Mouse (Mus musculus): ENCODE measurements around the gene Csnk1g1.

DNA sequence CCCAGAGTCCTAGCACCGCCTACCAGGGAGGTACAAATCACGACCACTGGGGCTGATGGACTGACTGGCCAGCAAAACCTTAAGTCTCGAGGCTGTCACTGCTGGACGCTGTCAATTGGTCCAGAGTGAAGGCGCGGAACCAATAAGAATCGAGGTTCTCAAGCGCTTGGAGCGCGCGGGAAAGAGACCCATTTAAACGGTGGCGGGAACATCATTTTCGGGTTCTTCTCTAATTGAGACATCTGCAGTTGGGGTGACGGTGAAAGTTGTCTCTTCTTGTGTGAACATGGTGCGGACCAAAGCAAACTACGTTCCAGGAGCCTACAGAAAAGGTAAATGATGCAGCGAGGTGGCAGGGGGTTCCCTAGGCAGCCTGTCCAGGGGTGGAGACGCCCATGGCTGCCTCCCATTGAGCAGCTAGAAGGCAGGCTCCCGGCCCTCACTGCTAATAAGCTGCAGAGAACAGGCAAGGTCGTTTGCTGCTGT, 18.5 kb upstream of the Csnk1g1 start, which contains the start of gene Pclaf:
- TF ChIP-seq CTCF (IDR thresholded peaks at IDR 0.05; ENCODE audit: extremely low read depth, insufficient read depth, low read length): no peak
- TF ChIP-seq POLR2A (IDR thresholded peaks at IDR 0.05; ENCODE audit: extremely low read depth, insufficient read depth, low read length): no peak
